Mouse (Mus musculus) frontal cortex, postnatal 36 days (tissue): ENCODE data around the gene Gast.
"Not testable (repeated sequence)": the region's sequence is repeated elsewhere in the genome, so short reads cannot be mapped to it uniquely, and the experiment has no call there.

Experiments used
- DNase-seq, 2 experiments: peaks; one replicate each; pipeline ENCODE4 v3.0.0; 2022; ENCODE audit warnings: low spot score in 2 of 2

Gene Gast

DNA sequence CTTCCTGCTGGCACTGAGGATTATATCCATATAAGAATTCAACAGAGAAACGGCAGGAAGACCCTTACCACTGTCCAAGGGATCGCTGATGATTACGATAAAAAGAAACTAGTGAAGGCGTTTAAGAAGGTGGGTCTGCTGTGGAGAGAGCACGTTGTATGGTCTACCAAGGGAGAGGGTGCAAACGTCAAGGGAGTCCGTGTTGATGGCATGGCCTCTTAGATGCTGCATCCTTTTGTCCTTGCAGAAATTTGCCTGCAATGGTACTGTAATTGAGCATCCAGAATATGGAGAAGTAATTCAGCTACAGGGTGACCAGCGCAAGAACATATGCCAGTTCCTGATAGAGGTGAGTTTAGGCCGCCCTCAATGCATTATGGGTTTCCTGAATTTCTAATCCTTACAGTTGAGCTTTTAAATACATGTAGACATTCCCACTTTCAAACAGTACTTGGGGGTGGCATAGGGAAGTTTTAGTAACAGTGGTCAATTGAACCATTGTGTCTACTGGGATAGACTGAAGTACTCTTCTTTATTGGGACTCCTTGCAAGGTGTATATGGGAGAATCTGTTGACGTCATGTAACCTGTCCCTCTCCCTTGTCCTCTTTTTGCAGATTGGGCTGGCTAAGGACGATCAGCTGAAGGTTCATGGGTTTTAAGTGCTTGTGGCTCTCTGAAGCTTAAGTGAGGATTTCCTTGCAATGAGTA is 13.4 kb upstream of the Gast start:
- DNase-seq = not testable (repeated sequence)

DNA sequence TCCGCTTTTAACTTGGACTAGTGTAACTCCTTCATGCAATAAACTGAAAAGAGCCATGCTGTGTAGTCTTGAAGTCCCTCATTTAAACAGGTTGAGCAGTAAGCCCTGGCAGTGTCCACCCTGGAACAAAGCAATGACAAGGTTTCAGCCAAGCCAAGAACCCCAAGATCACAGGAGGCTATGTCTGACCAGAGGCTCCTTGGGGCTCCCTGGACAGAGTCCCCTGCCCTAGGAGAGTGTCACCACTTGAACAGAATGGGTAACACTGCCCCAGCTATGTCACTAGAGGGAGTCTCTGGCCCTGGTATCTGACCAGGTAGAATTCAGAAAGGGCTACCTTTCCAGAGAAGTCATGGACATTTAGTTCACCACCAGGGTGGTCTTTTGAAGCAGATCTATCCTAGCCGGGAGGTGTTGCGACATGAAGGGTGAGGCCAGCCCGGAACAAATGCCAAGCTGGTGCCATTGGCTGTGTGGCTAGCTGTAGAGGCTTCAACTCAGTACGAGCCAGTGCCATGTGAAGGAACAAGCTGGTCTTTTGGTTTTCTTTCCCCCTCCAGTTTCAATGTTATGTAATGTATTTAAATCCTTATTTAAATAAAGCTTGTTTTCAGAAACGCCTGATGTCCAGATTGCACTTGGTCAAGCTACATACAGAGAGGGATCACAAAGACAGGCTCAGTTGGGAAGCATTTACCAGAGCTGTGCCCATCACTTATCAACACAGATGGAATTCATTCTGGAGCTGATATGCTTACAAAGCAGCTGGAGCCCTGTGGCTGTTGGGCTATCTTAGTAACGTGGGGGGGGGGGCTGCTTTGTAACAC is 12.5 kb upstream of the Gast start:
- DNase-seq = not testable (repeated sequence)

DNA sequence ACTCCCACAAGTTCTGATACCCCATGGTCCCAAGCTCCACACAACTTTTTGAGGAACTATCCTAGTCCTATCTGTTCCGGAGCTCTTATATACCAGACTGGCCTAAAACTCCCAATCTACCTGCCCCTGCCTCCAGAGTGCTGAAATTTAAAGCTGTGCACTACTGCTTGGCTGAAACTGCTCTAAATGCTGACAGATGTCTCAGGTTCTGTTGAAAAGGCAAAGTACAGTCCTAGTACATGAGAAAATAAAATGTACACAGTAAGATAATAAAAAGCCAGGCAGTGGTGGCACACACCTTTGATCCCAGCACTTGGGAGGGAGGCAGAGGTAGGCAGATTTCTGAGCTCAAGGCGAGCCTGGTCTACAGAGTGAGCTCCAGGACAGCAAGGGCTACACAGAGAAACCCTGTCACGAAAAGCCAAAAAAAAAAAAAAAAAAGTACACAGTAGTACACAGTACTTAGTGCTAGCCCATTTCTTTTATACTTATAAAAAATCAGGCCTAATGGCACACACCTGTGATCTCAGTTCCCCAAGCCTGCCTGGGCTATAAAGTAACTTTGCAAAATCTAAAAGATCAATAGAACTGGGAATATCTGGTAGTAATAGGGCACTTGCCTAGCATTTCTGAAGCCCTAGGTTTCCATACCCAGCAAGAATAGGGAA is 11.5 kb upstream of the Gast start:
- no peak for DNase-seq

DNA sequence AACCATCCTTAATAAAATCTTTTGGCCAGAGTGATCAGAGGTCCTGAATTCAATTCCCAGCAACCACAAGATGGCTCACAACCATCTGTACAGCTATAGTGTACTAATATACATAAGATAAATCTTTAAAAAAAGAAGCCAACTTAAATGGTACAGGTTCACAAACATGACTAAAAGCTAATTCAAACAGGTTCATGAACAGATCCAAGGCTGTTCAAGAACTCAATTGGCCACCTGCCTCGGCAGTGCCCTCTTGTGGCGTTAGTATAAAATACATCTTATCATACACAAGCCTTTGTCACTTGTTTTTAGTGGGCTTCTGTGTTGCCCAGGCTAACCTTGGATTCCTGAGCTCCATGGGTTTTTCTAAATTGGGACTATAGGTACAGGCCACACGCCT is 10.6 kb upstream of the Gast start:
- DNase-seq = peak in 1 of 2 experiments; percentile 67

DNA sequence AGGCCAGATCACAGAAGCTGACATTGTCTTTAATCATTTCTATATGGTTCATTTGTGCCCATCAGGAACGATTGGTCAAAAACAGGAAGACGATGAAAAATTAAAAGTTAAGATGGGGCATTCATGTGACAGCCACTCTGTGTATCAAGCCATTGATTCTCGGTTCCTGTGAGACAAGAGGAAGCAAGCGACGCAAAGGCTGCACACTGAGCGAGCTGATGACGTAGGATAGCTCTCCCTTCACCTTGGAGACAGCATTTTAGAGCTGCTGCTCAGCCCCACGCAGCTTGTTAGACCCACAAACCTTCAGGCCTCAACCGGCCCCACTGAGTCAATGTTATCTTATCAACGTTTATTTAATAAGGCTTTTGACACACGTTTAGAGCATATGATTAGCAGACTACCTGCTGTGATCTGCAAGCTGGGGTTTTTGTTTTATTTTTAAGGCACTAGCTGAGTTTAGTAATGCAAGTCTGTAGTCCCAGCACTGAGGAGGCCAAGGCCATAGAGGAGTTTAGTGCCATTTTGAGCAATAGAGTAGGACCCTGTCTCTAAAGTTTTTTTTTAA is 9.1 kb upstream of the Gast start:
- no peak for DNase-seq

DNA sequence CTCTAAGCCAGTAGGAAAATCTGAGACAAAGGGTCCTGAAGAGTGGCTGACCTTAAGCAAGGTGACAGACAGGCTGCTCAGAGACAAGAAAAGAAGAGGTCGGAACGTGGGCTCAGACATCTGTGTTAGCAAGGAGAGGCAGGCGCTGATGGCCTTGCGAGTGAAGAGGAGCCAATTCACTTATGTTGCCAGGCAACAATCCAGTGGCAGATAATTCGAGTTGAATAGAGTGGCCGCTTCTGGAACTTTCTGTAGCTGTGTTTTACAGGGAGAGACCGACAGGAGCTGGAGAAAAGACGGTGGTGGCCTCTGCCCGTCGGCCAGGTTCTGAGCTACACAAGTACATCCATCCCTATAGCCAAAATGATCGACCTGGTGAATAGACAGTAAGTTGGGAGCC is 6.9 kb upstream of the Gast start:
- no peak for DNase-seq

DNA sequence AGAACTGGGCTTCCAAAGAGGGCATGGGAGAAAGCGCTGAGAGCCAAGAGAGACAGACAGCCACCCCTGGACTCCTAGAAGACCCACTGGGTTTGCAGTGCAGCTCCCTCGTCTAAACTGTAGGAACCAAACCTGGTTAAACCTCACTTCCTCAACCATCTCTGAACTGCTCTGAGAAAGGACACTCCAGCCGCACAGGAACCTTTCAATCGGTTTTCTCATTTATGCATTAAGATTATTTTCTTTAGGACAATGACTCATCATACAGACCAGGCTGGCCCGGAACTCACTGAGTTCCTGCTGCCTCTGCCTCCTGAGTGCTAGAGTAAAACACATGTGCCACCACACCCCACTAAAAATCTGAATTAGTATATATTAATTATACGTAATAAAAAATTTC is 6.4 kb upstream of the Gast start:
- no peak for DNase-seq

DNA sequence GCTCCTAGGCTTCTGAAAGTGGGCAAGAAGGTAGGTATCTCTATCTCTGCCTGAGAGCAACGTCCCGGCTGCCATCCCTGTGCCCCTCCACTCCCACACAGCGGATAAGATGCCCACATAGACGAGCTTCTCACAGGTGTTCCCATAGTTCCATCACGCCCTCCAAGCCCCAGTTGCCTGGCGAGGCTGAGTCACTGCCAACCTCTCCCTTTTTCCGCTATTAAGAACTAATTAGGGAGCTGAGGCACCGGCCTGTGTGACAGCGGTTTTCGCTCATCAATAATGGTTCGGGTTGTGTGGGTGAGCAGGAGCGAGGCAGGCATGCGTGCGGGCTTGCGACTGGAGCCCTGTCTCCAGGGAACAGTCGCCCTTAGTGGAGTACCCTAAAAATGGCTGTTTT is 4.0 kb upstream of the Gast start:
- no peak for DNase-seq

DNA sequence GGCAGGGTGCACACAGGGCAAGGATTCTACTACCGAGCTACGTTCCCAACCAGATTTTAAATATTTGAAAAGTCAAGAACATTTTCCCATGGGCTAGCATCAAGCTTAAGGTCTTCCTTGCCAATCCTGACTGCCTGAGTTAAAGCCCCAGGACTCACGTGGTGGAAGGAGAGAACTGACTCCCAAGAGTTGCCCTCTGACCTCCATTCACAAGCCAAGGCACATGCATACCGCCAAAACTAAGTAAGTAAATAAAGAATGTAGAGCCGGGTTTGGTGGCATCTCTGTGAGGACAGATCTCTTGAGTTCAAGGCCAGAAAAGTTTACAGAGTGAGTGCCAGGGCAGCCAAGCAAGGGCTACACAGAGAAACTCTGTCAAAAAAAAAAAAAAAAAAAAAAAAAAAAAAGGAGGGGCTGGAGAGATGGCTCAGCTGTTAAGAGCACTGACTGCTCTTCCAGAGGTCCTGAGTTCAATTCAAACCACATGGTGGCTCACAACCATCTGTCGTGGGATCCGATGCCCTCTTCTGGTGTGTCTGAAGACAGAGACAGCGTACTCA is 3.3 kb upstream of the Gast start:
- DNase-seq = not testable (repeated sequence)

DNA sequence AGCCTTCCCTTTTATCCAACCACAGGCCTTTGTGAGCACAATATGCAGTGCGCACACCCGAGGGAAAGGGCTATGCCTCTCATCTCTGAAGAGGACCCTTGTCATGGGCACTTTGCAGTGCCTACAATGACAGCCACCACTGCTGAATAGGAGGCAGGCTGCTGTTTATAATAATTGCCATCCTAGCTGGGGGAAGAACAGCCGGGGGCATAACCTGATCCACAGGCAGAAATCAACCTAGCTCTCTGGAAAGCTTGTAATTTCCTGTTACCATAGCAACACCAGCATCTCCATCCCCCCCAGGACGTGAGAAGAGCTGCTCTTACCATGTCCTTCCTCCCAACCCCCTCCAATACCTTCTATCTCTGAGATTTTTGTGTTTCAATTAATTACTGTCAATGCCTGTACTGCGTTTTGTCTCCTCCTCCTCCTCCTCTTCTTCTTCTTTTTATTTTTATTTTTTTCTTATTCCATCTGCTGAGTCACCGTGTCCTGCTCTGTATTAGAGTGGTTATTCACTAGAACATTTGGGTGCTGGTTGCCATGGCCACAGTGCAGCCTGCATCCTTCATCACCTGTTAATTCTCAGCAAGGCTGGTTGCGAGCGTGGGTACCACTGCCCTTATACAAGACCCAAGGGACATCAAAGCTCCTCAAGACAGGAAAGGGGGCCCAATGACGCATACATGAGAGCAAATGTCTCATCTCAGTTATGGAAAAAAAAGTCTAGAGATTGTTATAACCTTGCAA is 1.3 kb upstream of the Gast start:
- peak; percentile 59 to 64 for DNase-seq

DNA sequence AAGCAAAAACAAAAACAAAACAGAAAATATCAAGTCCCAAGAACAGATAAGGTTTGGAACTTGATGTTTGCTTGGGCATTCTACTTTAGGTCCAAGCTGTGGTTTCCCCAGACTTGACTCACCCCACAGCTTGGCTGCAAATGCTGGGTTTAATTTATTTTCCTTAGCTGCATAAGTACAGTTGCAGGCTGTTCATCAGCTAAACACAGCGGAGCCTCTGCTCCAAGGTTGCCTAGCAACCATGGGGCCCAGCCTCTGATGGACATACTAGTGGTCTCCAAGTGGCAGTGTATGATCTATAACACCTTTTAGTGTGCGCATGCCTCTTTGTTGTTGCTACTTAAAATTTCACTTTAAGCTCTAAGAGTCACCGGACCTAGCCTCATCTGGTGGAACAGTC is 1.5 kb downstream of the Gast start:
- no peak for DNase-seq

DNA sequence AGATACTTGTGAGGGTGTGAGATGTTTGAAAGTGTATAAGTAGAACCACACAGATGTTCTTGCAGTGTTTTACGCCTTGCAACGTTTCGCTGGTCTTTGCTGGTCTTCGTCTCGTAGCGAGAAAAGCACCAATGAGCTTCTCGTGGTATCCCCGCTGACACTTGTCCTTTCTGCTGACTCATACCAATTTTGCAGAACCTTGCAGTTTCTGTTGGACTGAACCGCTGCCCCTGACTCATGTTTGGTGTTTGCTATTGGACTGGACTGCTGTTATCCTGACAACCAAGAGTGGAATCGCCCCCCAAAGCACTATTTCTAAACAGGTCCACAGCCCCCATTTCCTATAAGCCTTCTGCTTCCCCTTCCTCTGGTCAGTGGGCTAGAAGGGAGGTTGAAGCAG is 10.1 kb downstream of the Gast start:
- no peak for DNase-seq

DNA sequence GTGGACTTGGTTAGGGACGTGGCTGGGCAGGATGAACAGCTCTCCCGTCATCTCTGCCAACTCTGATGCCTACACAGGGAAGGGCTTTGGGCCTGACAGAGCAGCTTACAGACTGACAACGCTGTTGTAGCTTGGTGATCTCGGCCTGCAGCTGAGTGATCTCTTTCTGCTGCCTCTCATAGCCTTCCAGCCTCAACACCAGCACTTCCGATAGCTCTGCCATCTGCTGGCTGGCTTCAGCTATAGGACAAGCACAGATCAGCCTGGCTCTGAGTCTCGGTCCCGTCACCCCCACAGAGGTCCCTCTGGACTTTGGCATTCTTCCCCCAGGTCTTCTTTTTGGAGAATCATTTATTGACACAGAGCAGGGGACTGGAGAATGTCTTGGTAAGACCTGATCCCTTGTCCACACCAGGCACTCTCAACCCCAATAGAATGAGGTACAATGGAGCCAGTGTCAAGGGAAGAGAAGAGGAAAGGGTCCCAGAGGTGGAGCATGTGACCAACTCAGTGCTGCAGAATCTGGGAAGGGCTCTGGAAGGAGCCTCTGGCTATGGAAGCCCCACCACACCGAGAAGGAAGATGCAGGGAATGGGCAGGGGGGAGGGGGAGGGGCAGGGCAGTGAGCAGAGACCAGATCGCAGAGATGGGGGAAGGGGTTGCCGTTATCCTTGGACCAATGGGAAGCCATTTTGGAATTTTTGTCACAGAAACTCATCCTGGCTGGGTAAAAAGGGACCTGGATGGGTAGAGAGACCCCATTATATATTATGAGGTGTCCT is 18.1 kb downstream of the Gast start:
- DNase-seq = peak in 1 of 2 experiments; percentile 48

DNA sequence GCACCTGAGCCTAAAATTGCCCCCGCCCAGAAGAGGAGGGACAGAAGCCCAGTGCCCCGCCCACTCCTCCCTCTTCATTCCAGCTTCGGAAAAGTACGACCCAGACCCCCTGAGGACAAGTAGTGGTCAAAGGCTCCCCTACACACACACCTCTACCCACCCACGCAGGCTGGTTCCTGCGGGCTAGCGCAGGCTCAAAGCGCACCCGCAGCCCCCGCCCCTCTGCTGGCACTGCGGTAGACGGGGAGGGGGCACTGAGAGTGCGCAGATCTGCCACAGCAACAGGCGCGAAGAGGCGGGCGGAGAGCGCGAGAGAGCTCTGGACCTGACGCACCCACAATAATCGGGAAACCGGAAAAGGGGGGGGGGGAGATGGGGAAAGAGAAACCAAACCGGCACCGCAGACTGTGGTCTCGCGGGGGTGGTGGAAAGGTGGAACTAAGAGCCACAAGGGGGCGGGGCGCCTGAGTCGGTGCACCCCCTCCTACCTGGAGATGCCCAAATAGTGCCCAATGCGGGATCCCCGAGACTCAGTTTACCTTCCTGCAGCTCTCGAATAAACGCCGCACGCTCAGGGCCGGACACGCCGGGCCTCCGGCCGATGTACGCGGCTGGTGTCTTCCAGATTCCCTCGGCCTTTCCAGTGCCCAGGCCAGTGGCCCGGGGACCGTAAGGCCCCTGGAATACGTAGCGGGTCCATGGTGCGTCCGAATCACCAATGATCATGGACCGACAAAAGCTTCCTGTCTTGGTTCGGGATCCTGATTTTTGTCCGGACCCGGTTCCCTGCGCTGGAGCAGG is 21.1 kb downstream of the Gast start:
- peak; percentile 44 to 47 for DNase-seq

DNA sequence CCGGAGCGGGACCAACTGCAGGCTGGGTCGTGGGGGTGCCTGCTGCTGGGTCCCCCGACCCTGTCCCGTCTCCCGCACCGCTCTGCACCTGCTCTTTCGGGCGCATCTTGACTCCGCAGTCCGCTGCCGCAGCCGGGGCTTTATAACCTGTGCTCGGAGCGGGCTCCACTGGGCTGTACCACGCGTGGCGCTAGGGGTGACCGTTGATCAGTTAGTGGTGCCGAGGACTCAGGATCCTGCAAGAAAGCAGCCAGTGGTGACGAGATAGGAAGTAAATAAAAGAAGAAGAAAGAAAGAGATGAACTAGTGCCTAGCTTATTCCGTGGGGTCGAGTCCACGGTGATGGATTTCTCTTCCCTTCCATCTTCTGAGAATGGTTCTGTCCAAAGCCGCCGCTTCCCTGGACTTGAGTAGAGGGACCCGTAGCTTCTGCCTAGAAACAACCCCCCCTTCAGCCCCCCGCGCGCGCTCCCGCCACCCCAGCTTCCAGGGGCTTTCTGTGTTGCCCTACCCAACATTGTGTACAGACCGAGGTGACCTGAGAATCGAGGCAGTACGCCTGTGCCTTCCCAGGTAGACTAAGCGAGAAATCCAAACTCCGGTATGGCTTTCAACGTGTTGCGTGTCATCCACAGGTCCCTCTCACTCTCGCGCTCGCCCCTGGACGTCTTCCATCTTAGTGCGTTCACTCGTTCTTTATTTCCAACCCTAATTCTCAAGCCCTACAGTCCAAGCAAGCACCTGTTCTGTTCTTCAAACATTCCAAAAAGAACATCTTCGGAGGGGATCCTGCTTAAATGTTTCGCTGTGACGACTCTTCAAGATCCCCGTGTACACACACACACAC is 22.0 kb downstream of the Gast start, which contains the start of gene Hap1:
TSS of gene Hap1 (minus strand) at position 157 of the 847 bp plus-strand sequence.
- DNase-seq = peak; percentile 79 to 81

DNA sequence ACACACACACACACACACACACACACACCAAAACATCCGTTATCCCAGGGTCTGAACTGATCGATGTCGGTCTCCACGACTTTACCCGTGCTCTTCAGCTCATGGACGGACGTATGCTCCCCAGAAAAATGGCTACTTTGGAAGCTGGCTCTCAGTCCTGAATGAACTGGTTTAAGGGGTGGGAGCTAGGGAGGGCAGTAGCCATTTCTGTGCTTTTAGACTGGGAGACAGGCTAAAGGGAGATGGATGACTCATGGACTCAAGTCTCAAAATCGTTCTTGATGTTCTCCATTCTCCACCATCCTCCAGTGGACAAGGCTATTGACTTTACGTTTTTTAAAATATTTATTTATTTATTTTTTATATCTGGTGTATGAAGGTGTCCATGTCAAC is 22.6 kb downstream of the Gast start:
- no peak for DNase-seq

DNA sequence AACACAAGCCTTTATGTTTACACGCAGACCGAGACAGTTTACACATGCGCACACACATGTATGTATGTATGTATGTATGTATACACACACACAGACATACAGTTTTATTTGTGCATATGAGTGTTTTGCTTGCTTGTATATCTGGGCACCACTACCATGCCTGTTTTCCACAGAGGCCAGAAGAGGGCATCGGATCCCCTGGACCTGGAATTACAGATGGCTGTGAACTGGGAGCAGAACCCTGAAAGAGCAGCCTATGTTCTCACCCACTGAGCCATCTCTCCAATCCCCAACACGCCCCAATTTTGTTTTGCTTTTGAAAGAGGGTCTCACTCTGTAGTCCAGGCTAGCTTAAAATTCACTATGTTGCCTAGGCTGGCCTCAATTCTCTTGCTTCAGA is 23.2 kb downstream of the Gast start:
- no peak for DNase-seq

DNA sequence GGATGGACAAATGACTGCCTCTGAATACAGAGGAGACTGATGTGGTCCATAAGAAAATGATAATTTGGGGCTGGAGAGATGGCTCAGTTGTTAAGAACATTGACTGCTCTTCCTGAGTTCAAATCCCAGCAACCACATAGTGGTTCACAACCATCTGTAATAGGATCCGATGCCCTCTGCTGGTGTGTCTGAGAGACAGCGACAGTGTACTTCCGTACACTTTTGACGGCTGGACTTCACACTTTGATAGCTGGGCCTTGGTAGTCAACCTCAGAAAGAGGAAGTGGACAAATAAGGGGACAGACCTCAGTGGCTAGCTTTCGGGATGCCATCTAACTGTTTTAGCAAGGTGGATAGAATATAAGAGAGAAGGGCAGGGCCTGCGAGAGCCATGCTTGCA is 26.0 kb downstream of the Gast start:
- no peak for DNase-seq

DNA sequence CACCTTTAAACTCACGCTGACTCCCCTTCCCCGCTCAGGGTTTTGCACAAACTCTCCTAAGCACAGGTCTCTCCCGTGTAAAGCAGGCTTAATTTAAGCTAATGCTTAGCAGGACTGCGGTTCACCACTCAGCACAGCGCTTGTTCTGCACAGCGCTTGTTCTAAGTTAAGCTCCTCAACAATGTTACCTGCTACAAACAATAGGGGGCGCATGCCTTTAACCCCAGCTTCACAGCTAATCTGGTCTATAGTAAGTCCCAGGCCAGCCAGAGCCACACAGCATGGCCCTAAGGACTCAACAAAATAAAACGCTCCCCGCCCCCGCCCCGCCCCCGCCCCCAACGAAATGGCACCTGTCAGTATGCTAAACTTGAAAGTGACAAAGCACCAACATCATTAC is 26.9 kb downstream of the Gast start:
- not testable (repeated sequence) for DNase-seq
